Mouse (Mus musculus) brain, adult 2 months (tissue): ENCODE measurements around the gene Pbx4.
A peak's percentile ranks its signal among the peaks of the same experiment; 100 is the strongest.

Source experiments
- DNase-seq: peaks from one replicate; pipeline ENCODE4 v3.0.0; 2011; ENCODE audit warnings: low read depth, low spot score

Gene Pbx4

DNA sequence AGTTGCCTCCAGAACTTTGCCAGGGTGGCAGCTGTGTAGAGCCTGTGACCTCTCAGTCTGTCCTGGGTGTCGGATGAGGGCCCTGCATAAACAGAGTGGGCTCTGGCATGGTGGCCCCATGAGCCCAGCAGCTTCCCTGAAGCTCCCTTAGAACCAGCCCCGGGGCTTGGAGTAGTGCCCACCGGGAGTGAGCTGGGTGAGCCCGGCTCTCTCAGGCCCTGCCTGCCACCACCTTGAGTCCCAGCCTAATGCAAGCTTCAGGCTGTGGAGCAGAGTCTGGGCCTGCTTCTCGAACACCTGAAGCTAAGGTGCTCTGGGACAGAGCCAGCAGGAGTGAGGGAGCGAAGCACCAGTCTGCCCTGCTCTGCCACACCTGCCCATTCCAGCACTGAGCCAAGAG lies 38.6 kb downstream of the Pbx4 start:
- no peak for DNase-seq

DNA sequence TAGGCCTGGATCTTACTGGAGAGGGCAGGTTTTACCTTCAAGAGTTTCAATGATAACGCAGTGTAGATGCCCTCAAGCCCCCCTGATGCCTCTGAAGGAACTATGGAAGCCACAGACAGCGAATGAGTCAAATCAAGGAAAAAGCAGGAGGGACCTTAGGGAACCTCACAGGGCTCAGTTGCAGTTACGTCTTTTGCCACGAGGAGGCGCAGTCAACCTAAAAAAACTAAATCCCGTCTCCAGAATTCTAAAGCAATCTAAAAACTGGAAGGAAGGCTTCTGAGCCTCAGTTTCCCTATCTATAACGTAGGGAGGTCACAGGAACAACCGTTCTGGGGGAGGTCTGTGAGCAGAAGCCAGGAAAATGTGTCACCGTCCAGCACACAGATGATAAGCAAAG lies 41.9 kb downstream of the Pbx4 start:
- DNase-seq: peak; percentile 77

DNA sequence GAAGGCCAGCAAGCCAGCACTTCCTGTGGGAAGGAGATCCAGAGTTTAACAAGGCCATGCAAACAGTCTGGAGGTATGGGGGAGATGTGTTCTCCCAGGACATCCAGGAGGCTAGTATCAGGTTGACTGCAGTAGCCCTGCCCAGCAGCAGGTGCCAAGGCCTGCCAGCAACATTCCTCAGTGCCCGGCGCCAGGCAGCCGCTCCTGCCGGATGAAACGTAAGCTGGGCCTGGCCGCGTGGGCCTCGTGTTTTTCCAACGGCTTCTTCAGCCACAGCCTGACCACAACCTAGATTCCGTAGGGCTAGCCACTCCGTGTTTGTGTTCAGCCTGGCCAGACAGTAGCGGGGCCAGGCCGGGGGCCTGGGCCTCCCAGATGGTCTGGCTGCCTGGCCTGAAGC lies 42.4 kb downstream of the Pbx4 start:
- no peak for DNase-seq

DNA sequence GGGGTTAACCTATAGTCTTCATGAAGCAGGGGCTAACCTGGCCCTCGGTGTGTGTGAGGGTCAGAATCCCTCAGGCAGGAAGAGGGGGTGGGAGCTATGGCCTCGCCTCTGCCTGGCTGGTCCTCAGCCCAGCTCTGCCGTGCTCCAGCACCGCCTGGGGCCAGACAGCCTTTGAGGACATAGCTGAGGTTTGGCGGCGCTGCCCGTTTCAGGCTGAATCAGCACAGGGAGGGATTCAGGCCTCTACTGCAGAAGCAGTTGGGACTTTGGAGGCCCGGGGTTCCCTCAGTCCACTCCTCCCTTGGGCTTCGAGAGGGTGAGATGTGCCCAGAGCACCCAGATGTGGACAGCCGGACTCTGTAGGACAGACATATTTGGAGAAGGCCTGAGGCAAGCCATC lies 43.8 kb downstream of the Pbx4 start:
- no peak for DNase-seq

DNA sequence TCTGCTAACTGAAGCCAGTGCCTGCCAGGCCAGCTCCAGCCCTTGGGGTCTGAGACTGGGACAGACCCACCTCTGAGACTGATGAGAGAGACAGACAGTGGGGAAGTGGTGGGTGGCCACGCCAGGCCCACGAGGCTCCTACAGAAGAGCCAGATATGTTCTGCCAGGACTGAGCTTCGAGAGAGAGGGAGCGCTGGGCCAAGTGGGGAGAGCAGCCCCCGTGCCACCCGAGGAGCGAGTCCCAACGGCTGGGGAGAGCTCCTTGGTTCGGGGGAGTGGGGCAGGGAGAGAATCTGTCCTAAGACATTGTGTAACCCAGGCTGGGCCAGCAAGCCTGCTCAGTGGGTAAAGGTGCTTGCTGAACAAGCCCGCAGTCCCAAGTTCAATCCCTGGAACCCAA lies 44.7 kb downstream of the Pbx4 start:
- no peak for DNase-seq

DNA sequence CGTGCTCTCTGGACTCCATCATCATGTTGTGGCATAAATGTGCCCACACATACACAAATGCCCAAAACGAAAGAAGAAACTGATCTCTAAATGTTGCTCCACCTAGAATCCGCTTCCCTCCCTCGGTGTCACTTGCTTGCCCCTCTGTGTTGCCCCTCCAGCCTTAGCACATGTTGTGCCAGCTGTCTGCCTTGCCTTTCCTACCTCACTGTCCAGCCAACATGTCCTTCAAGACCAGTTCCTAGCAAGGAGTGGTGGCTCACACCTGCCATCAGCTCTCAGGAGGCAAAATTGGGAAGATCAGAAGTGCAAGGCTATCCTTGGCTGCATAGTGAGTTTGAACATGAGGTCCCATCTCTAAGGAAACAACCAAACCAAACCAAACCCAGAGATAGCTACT lies 45.1 kb downstream of the Pbx4 start:
- DNase-seq: no peak

DNA sequence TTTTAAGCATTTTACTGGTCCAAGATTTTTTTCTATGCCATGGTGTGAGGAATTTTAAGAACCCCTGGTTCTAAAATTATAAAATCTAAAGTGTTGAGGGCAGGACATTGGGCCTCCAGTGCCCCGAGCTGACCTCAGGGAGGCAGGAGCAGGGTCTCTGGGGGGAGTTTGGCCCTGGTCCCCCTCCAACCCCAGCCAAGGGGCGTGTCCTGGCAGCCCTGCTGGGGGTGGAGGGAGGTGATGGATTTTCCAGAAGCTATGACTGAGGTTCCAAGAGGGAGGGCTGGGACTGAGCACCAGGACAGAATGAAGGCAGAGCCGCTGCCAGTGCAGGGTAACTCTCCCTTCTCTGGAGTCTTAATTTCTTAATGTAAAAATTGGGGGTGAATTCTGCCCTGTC lies 45.7 kb downstream of the Pbx4 start:
- no peak for DNase-seq

DNA sequence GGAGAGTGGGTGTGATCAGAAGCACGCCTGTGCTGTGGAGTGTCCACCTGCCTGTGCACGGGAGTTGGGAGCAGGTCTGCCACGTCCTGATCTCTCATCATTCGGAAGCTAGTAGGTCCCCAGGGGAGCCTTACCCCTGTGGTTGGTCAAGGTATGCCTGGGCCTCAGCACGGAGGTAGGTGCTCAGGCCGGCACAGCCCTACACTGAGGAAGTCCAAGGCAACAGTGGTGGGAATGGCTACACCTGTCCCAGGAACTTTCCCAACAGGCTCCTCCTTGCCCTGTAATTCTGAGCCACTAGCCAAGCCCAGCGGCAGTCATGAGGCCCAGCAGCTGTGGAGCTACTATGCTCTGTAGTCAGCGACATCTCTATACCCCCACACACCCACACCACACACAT lies 47.4 kb downstream of the Pbx4 start:
- DNase-seq: no peak

DNA sequence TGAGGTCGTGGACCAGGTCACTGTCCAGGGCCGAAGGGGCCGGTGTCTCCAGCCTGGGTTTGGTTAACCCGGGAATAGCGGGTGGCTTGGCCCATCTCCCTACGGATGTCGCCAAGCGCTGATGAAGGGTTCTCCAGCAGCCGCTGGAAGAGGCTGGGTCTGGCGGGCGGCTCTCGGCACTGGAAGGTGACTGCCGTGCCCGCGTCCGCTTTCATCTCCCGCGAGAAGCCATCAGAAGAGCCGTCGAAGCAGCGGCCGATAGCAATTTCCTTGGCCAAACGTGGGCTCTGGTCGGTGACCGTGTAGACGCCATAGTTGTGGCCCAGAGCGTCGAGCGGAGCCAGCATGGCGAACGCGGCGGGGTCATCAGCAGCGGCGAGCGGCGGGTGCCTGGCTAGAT lies 48.5 kb downstream of the Pbx4 start:
- DNase-seq: no peak

DNA sequence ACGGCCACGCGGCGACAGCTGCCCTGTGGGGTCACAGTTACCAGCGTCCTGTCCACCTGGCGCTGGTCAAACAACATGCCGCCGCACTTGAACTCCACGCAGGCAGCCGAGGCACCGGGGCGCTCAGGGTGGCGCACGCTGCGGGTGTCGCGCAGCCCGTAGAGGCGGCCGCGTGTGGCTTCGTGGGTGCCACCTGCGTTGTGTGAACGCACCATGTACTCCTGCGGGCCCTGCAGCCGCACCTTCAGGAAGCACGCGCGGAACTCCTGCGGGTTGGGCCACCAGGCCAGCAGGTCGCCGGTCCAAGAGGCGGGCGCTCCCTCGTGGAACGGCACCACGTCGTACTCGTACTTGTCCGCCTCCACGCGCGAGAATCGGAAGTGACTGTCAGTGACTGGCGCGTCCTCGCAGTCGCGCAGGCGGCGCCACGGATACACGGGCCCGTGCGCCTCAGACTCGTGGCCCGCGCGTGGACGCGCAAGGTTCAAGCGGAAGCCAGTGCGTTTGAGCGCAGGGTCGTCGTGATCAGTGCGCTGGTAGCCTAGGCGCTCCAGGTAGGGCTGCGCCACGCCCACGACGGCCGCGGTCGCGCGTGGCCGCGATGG lies 49.1 kb downstream of the Pbx4 start:
- no peak for DNase-seq

DNA sequence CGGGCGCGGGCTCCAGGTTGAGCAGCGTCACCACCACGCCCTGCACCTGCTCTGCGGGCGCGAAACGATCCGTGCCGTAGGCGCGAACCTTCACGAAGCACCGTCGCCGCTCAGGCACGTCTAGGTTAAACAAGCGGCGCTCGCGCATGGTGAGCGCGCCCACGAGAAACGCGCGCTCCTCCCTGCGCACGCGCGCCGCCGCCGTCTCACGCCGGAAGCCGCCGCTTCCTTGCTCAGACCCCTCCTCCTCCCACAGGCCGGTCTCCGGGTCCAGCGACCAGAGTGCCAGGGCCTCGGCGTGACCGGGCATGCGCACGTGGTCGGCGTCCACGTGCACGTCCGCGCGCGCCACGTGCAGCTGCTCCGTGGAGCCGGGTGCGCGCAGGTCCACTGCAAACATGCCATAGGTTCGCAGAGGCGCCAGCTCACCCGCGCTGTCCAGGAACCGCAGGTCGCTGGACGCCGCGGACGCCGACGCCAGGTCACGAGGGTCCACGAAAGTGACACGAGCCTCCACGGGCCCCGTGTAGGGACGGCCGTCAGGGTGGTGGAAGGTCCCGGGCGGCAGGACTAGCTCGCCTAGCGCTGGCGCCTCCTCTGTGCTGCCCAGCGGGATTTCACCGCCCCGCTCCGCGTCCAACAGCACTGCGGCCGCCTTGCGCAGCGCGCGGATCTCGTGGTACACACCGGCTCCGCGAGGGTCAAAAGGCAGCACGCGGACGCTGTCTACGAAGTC lies 49.9 kb downstream of the Pbx4 start:
- DNase-seq: peak; percentile 49

DNA sequence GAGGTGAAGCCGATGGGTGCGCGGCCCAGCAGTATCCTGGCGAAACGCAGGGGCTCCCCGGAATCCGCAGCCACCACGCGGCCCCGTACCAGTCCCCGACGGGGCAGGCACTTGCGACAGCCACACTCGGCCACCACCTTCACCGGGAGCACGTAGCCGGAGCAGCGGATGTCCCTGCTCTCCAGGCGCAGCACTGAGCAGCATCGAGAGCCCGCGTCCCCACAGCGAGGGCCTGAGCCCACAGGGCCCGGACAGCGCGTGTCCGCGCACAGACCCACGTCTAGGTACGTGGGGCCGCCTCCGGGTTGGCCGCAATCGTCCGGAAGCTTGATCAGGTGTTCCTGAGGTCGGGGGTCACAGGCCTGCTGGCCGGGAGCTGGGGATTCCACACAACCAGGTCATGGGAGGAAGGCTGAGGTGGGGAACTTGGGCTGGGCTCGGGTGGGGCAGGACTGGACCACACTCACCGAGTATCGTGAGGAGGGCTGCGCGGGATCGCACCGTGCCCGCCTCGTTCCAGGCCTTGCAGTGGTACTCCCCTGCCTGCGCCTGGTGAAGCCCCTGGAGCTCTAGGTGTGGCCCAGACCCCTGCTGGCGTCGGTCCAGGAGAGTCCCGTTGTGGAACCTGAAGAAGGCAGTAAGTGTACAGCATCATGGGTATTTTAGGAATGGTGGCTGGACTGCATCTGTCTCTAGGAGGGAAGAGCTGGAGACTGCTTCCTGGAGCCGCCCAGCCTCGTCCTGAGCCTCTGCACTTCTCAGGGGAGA lies 50.7 kb downstream of the Pbx4 start:
- DNase-seq: no peak

DNA sequence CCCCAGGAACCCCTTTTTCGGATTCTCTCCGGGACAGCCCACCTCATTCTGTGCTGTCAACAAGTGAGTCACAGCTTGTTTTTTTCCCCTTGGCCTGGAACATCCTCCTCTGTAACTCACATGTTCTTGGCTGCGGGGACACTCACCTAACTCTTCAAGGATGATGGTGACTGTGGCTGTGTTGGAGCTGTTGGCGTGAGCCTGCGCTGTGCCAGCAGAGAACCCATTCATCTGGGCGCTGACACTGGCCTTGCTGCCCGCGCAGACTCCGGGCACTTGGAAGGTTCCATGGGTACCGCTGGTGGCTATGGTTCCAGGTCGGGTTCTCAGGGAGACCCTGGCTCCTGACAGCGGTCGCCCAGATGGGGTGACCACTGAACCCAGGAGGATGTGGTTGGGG lies 51.9 kb downstream of the Pbx4 start:
- no peak for DNase-seq

DNA sequence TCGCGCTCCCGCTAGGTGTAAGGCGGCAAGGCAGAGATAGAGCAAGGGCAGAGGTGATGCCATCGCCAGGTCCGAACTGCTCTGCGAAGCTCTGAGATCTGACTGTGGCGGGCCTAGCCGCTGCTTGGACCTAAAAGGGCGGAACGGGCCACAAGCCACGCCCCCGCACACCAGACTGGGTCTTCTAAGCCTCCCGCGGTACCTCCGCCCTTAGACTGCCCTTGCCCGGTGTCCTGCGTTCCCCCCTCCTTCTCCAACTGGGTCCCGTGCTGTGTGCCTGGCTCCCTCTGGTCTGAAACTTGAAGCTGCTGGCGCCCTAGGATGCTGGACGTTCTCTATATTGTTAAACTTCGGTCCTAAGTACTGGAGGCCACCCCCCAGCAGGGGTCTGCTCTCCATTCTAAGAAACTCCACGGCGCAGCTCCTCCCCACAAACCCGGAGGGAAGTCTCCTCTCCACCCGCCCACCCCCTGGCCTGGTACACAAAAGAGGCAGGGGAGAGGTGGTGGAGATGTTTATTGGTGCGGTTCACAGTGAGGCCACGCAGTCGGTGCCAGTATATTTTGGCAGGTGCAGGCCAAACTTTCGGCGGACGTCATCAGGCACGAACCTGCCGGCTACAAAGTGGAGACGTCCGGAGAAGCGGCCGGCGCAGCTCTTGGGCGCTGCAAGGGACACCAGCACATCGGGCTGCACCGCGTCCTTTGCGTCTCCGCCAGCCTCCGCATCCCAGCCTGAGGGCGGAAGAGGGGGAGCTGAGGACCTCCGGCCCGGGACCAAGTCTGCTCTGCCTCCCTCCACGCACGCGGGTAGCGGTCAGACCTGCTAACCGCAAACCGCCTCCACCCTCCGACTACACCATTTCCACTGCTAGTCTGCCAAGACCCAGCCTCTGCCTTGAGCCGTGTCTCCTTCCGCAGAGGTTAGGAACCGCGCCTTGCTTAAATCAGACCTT lies 55.3 kb downstream of the Pbx4 start, which contains the start of gene Cilp2:
Gene Cilp2, minus strand, starts transcription at position 399 of the 955 bp plus-strand sequence.
- DNase-seq: no peak

DNA sequence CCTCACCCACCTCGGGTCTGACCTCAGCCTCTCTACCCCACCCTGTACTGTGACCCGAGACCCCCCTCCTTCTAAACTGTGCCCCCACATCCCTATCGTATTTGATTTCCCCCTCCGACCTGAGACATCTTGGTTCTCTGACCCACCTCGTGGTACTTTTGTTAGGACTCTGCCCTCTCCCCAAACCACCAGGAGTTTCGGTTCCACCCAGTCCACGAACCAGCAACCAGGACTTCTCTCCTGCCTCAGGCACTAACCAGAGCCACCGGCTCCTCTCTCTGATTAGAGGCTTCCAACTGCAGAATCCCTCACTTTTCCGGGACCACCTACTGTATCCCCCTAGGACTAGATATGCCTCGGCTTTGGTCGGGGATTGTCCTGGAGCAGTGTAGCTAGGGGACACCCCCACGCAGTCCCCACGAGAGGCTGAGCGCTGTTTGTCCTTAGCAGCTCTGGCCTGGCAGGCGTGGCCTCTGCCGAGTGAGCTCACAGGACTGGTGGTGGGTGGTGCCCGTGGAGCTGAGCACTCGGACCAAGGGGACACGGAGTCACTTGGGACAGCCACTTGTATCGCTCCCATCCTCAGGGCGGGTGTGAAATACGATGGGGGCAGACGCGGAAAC lies 56.1 kb downstream of the Pbx4 start:
- no peak for DNase-seq

DNA sequence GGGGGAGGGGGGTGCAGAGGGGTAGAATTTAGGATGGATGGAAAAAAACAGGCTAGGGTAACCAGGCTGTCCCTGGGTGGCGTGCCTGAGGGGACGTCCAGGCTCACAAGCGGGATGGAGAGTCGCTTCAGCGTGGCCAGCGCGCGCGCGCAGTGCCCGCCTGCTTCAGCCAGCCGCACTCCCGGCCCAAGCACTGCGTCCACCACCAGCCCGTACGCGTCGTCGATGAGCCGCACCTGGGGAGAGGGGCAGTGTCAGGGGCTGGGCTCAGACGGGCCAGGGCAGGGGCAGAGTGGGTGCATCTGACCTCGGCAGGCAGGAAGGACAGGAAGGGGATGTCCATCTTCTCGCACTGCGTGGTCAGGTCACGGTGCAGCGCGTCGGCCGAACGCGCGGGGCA lies 56.6 kb downstream of the Pbx4 start:
- no peak for DNase-seq

DNA sequence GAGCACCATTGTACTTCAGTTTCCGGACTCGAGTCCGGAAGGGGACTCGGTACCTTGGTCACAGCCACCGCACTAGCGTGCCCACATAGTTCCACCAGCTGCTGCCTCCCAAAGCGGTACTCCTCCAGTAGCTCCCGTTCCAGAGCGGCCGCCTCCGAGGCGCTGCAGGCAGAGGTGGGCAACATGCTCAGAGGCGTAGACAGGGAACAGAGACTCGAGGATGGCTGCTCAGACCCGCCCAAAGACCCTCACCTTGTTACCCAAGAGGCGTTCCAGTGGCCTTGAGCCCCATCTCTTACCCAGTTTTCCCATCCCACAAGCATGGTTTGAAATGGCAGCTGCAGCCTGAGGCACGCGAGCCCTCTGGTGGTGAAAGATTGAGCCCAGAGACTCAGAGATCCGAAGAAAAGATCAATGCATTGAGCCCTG lies 58.5 kb downstream of the Pbx4 start:
- DNase-seq: peak; percentile 77

DNA sequence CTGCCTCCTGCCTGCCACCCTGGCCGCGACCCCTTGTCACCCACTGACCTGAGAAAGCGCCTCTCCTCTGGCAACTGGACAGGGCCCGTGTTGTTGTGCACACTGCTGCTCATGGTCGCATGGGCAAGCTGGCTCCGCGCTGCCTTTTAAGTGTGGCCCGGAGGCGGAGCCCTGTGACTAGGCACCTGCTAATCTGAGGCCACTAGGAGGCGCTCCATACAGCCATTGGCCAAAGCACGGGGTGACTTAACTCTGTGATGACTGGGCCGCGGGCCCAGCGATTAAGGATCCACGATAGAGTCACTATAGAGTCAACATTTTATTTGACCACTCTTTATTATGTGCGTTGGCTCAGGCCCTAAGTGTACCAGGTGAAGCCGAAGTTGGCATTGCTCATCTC lies 61.6 kb downstream of the Pbx4 start:
- peak; percentile 73 for DNase-seq

DNA sequence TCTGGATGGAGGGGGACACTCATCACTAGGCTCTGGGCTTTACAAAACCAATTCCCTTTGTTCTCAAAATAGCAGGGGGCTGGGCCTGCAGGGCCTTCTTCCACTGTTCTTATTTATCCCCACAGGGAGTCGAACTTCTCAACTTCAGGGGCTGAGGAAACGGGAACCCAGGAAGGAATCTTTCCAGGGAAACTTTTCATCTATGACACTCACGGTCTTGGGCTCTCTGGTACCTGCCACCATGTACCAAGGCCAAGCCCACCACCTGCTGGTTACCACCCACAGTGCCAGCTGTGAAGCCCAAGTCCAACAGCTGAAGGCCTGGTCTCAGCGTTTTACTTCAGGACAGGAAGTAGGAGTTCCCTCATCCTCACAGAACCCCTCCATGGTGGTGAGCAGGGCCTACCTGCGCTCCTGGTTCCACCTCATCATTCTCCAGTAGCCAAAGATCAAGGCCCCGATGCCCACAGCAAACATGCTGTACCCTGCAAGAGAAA lies 62.6 kb downstream of the Pbx4 start:
- DNase-seq: no peak

DNA sequence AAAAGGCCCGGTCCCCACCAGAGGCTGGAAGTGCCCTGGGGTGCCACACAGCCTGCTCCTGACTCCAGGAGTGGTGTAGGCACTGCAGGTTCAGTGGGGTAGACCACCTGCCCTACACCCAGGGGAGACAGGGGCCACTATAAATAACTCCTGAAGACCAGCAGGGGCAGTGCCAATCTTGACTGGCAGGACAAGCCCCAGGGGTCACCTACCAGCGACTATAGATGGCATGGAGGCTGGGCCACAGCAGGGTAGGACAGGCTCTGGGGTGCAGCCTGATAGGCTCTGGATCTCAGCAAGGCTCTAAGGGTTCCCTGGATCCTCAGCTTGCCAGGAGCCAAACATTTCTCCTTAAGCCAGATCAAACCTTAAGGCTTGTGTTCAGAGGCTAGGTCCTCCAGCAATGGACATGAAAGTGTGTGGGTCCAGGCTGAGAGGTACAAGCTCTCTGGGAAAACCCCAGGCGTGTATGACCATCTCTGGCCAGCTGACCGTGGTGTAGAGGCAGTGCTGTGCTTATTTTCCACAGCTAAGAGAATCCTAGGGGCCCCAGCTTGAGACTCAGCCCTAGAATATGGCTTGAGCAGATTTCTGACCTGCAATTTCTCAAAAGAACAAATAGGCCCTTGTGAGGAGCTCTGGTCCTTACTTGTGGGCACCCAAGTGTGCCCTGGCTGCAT lies 63.6 kb downstream of the Pbx4 start:
- no peak for DNase-seq
